Mouse (Mus musculus) olfactory bulb, adult 2 months (tissue): ENCODE measurements around the gene Il33. TPM values are rescaled to one million over a fixed set of nuclear protein-coding genes. Genes with fewer than 3 reads are reported as not detected.
"Not testable (repeated sequence)": the region's sequence is repeated elsewhere in the genome, so short reads cannot be mapped to it uniquely, and the experiment has no call there.

ENCODE experiments used
- H3K27ac ChIP-seq: fragments of 200-500 bp; 2 replicates; pipeline ENCODE4 v1.5.1; 2012; ENCODE audit warnings: low read depth, low read length; ENCODE audit not compliant: insufficient read depth
- H3K4me1 ChIP-seq: fragments of 200-500 bp; 2 replicates; pipeline ENCODE4 v1.6.1; 2012; ENCODE audit warnings: low read length; ENCODE audit not compliant: control insufficient read depth, insufficient read depth
- H3K4me3 ChIP-seq: fragments of 200-500 bp; 2 replicates; pipeline ENCODE4 v1.5.1; 2012; ENCODE audit warnings: mild to moderate bottlenecking, low read depth, low read length, moderate library complexity; ENCODE audit not compliant: insufficient read depth
- CTCF ChIP-seq: fragments of 200-500 bp; IDR thresholded peaks from 2 replicates; pipeline ENCODE4 v1.5.1; 2012; ENCODE audit warnings: low read depth, mild to moderate bottlenecking, low read length, moderate library complexity; ENCODE audit not compliant: insufficient read depth
- POLR2A ChIP-seq: fragments of 200-500 bp; IDR thresholded peaks from 2 replicates; pipeline ENCODE4 v1.6.1; 2012; ENCODE audit warnings: mild to moderate bottlenecking, low read depth, low read length, moderate library complexity; ENCODE audit not compliant: insufficient read depth
- WGBS: fragments of 180-500 bp; shearing (Covaris S2); methylation state at CpG from one replicate; pipeline ENCODE4 v1.1.7; 2018; 5-methylcytosine and 5-hydroxymethylcytosine counted together
- polyA plus RNA-seq: library from polyadenylated mRNA; stranded (reverse); fragments of >200 nt; gene quantifications from 2 replicates; pipeline ENCODE4 v1.2.4, GENCODE M21; 2012; ENCODE audit warnings: low replicate concordance; ENCODE audit not compliant: missing spikeins, insufficient read depth, insufficient read length

The Il33 gene
- polyA plus RNA-seq, 1 experiment, result not detected

GRCm38 (mm10) chr19:29926101-29926755 is 1.3 kb downstream of the Il33 start:
- peaks cover 3% of the 10 kb centered on the region for H3K4me1 ChIP-seq
- 66% methylated on average over 12 of the region's 12 CpGs for WGBS
- H3K27ac ChIP-seq, result no peak overlapping the region
- H3K4me3 ChIP-seq, result no peak overlapping the region
- TF ChIP-seq CTCF (no peak), POLR2A (no peak)

- no peaks in the 10 kb centered on the region for H3K4me1 ChIP-seq
- no peak overlapping the region for H3K27ac ChIP-seq
- TF ChIP-seq CTCF, result no peak
- no peak overlapping the region for H3K4me3 ChIP-seq
- WGBS, result 72% methylated on average over 5 of the region's 5 CpGs
These were observed 5.4 kb downstream of the Il33 start for GRCm38 (mm10) chr19:29930296-29930695.

GRCm38 (mm10) chr19:29937445-29937844 is 12.5 kb downstream of the Il33 start:
- 75% methylated on average over 8 of the region's 8 CpGs for WGBS
- no peak overlapping the region for H3K4me3 ChIP-seq
- H3K27ac ChIP-seq, result no peak overlapping the region
- H3K4me1 ChIP-seq, result peaks cover 5% of the 10 kb centered on the region; the same call in 1 of the 2 replicates
- TF ChIP-seq POLR2A (no peak), CTCF (no peak)

- H3K4me3 ChIP-seq, result no peak overlapping the region
- 36% methylated on average over 6 of the region's 6 CpGs for WGBS
- TF ChIP-seq CTCF, result no peak
- no peak for TF ChIP-seq POLR2A
- H3K4me1 ChIP-seq, result peaks cover 5% of the 10 kb centered on the region; the same call in 1 of the 2 replicates
- no peak overlapping the region for H3K27ac ChIP-seq
These were observed 15.3 kb downstream of the Il33 start for GRCm38 (mm10) chr19:29940239-29940638.

- H3K4me1 ChIP-seq, result peaks cover 5% of the 10 kb centered on the region; the same call in 1 of the 2 replicates
- H3K27ac ChIP-seq, result no peak overlapping the region
- TF ChIP-seq POLR2A (no peak), CTCF (no peak)
- 92% methylated on average over 7 of the region's 7 CpGs for WGBS
- no peak overlapping the region for H3K4me3 ChIP-seq
These were observed 16.3 kb downstream of the Il33 start for GRCm38 (mm10) chr19:29941208-29941607.

GRCm38 (mm10) chr19:29942358-29942757 is 17.4 kb downstream of the Il33 start:
- H3K4me3 ChIP-seq, result no peak overlapping the region
- 90% methylated on average over 6 of the region's 6 CpGs for WGBS
- no peak overlapping the region for H3K27ac ChIP-seq
- TF ChIP-seq CTCF, result no peak
- TF ChIP-seq POLR2A, result no peak
- H3K4me1 ChIP-seq, result peaks cover 5% of the 10 kb centered on the region; the same call in 1 of the 2 replicates

GRCm38 (mm10) chr19:29944426-29944825 is 19.5 kb downstream of the Il33 start:
- TF ChIP-seq CTCF (no peak), POLR2A (no peak)
- peaks cover 13% of the 10 kb centered on the region for H3K4me1 ChIP-seq
- no peak overlapping the region for H3K4me3 ChIP-seq
- no peak overlapping the region for H3K27ac ChIP-seq
- 93% methylated on average over 5 of the region's 5 CpGs for WGBS

GRCm38 (mm10) chr19:29944935-29945334 is 20.0 kb downstream of the Il33 start:
- peaks cover 13% of the 10 kb centered on the region for H3K4me1 ChIP-seq
- WGBS, result 71% methylated on average over 4 of the region's 4 CpGs
- H3K4me3 ChIP-seq, H3K27ac ChIP-seq: not testable (repeated sequence)

- no peak for TF ChIP-seq POLR2A
- TF ChIP-seq CTCF, result no peak
- 20% methylated on average over 11 of the region's 11 CpGs for WGBS
- Histone ChIP-seq H3K4me3 (no peak overlapping the region), H3K27ac (no peak overlapping the region), H3K4me1 (peaks cover 8% of the 10 kb centered on the region)
These were observed 20.9 kb downstream of the Il33 start for GRCm38 (mm10) chr19:29945557-29946422.

GRCm38 (mm10) chr19:29946423-29946716 is 21.5 kb downstream of the Il33 start:
- TF ChIP-seq CTCF (no peak), POLR2A (no peak)
- Histone ChIP-seq H3K4me3 (no peak overlapping the region), H3K4me1 (peaks cover 8% of the 10 kb centered on the region), H3K27ac (no peak overlapping the region)
